Mouse (Mus musculus) mouse trophoblast stem cell (cell line): ENCODE results near the gene Myh2.

Experiments
- in situ Hi-C, 2 experiments: fragments of 300-500 bp; cut with MseI, MboI; formaldehyde crosslinking; loops; 2 replicates in 1 of 2; 3 replicates in 1 of 2; pipeline ENCODE4 v1.15.1; 2025

Myh2 gene

DNA sequence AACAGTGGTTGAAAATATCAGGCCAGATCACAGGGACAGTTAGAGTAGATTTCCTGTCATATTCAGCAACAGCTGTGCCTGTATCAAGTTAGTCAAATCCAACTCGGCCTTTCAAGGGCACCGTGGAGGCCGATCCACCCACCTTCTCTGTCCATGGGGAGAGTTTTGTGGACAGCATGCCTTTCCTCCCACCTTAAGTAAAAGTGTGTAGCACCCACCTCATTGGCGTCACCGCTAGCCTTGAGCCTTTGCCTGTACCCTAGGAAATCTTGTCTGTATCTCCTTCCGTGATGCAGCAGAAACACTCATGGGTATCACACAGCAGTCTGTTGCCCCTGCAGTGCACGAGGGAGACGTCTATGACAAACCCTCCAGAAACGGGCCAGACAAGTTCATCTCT lies 66.0 kb downstream of the Myh2 start:
- in situ Hi-C loops, result loop anchor here in 1 of 2 experiments (5.0 kb wide), 1 partner anchor 124 kb away; no protein-coding TSS in a partner anchor

DNA sequence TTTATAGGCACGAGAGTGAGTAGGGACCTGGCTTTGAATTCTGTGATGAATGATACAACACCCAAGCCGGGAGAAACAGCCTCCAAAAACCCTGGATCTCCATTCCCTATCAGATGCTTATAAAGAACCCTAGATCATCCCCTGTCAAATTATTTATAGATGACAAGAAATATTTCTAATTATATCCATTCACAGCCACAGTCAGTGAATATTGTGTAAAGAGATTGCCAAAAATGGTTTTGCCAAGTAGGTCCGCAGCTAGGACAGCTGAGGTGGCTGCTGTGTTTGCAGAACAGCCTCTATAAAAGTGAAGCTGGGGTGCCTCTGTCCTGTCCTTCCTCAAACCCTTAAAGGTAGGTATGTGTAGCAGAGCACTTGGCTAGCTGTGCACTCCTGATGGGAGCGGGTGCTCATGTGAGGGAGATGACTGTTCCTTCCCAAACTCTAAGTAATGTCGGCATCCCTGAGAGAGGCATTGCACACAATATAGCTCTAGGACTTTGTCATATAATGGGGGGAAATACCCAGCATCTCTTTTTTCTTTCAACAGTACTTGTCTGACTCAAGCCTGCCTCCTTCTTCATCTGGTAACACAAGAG lies 66.8 kb downstream of the Myh2 start, which contains the start of gene Myh4:
TSS of gene Myh4 (plus strand) at position 549 of the 599 bp plus-strand sequence.
- in situ Hi-C loops, result loop anchor here in 1 of 2 experiments (5.0 kb wide), 1 partner anchor 125 kb away; no protein-coding TSS in a partner anchor

DNA sequence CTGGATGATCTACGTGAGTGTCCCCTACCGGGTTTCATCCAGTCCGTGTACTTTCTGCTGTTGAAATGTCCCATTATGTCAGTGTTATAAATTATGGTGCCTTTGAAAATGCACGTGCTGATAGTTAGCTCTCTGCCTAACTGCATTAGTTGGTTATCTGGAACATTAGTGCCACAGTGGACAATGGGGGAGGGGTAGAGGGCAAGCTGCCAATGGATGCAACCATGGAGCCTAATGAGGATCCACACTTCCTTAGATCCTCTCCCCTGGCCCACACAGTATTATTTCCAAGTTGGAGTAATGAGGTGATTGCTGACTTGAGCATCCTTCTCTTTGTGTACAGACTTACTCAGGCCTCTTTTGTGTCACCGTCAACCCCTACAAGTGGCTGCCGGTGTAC lies 70.2 kb downstream of the Myh2 start:
- in situ Hi-C loops, result no loop called here
